Mouse (Mus musculus) spleen, adult 18-20 months (tissue): ENCODE results near the gene Fam240a.

Source experiments
- DNase-seq, 2 experiments: peaks; one replicate each; pipeline ENCODE4 v3.0.0; 2022; ENCODE audit warnings: mixed read lengths in 2 of 2

Gene Fam240a

GRCm38 (mm10) chr9:110892552-110892951 is 24.1 kb downstream of the Fam240a start:
- no peak for DNase-seq

GRCm38 (mm10) chr9:110891077-110891828 is 25.4 kb downstream of the Fam240a start:
- no peak for DNase-seq

- DNase-seq: no peak
Observed at GRCm38 (mm10) chr9:110890026-110890783, 26.5 kb downstream of the Fam240a start.

- DNase-seq: no peak
Observed at GRCm38 (mm10) chr9:110888935-110889334, 27.7 kb downstream of the Fam240a start.

GRCm38 (mm10) chr9:110887388-110888303 is 29.0 kb downstream of the Fam240a start:
- no peak for DNase-seq

- DNase-seq: no peak
Observed at GRCm38 (mm10) chr9:110881953-110882352, 34.7 kb downstream of the Fam240a start.

GRCm38 (mm10) chr9:110880772-110881171 is 35.9 kb downstream of the Fam240a start:
- no peak for DNase-seq

- peak; percentile 50 to 51 for DNase-seq
Observed at GRCm38 (mm10) chr9:110879998-110880561, 36.6 kb downstream of the Fam240a start, which contains the start of gene Tmie. Gene Tmie, minus strand, starts transcription at chr9:110880113.

- no peak for DNase-seq
Observed at GRCm38 (mm10) chr9:110879191-110879920, 37.3 kb downstream of the Fam240a start, which contains the start of gene Als2cl. Gene Als2cl, plus strand, starts transcription at chr9:110879870.

GRCm38 (mm10) chr9:110877888-110878287 is 38.8 kb downstream of the Fam240a start:
- DNase-seq: no peak

- DNase-seq: no peak
Observed at GRCm38 (mm10) chr9:110877353-110877752, 39.3 kb downstream of the Fam240a start.

- no peak for DNase-seq
Observed at GRCm38 (mm10) chr9:110875288-110875695, 41.4 kb downstream of the Fam240a start.

- DNase-seq: no peak
Observed at GRCm38 (mm10) chr9:110874660-110875191, 41.9 kb downstream of the Fam240a start.

GRCm38 (mm10) chr9:110873681-110874659 is 42.7 kb downstream of the Fam240a start:
- no peak for DNase-seq

- peak in 1 of 2 experiments; percentile 40 for DNase-seq
Observed at GRCm38 (mm10) chr9:110871030-110871429, 45.6 kb downstream of the Fam240a start.
